Mouse (Mus musculus) embryonic fibroblast, embryonic 13.5 days (primary cell): ENCODE measurements around the gene Ttyh2.

Experiments used
- CTCF ChIP-seq: IDR thresholded peaks from 2 replicates; pipeline ENCODE4 v1.5.1; 2011; ENCODE audit warnings: mild to moderate bottlenecking, control low read depth, low read length, moderate library complexity, borderline replicate concordance; ENCODE audit not compliant: insufficient read depth
- POLR2A ChIP-seq: IDR thresholded peaks from 2 replicates; pipeline ENCODE4 v1.6.1; 2011; ENCODE audit warnings: low read depth, mild to moderate bottlenecking, control low read depth, low read length, moderate library complexity

- TF ChIP-seq CTCF: no peak
- TF ChIP-seq POLR2A: no peak
Observed at GRCm38 (mm10) chr11:114736111-114736510, 60.9 kb downstream of the Ttyh2 start.
